Mouse (Mus musculus) B cell, adult 2 months (primary cell): ENCODE data around the gene Ppp1ca.

Experiments used
- DNase-seq, 2 experiments: peaks; one replicate each; pipeline ENCODE4 v3.0.0; 2022

Ppp1ca gene

DNA sequence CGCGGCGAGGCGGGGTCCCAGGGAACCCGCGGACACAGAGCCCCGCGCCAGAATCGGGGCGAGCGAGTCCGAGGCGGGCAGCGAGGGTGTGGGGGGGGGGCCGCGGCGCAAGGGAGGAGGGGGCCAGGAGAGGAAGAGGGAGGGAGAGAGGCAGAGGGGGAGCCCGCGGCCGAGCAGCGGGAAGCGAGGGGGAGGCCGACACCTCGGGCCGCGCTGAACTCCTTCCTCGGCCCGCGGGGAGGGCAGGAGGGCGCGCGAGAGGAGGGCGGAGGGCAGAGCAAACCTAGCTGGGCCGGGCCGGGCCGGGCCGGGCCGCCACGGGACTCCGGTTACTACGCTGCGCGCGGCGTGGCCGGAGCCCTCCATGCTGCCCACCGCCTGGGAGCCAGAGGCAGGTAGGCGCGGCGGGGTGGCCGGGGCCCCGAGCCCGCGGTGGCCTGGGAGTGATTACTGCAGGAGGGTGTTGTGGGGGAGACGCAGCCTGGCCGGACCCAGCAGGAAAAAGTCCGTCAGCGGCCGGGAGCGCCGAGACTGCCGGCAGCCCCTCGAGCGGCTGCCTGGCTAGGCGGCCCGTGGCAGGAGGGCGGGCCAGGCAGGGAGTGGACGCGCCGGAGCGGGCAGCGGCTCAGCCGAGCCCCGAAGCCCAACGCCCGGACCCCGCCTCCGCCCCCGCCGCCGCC lies 23.0 kb downstream of the Ppp1ca start:
- DNase-seq, result peak in 1 of 2 experiments; percentile 48

DNA sequence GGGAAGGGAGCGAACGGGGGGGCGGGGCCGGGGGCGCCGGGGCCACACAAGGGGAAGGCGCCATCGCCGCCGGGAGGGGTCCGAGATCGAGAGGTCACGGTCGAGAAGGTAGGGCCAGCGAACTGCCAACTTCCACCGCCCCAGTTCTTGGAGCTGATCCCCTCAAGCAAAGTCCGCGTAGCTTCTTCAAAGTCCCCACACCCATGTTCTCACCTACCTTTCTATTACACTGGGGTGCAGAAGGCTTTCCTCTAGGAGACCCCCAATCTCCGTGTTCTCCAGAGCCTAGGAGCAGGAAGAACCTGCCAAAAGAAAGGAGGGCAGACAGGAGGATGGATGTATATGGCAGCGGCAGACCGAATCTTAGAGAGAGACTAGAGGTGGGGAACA lies 23.6 kb downstream of the Ppp1ca start:
- DNase-seq, result no peak

DNA sequence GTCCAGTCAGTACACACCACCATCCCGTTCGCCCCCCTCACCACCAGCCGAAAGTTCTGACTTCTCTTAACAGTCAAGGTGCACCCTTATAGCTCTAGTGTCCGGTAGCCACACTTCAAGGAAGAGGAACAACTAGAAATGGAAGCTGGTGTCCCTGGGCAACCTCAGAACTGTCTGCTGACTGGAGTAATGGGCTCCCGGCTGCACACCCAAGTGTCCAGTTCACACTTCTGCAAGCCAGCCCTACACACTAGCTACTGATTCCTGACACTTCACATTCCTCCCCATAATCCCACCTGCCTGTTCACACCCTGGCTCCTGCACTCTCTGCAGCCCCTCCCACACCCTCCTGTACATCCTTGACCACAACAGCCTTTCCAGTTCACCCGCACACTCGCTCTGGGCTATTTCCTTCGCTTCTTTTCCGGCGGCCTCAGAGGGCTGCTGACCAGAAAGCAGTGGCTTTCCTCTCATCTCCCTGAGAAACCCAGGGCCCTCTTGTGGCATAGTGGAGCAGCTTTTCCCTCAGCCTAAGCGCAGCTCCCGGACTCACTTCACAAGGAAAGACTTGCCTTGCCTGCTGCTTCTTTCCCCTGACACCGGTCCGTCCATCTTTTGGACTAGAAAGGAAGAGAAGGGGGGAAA lies 24.3 kb downstream of the Ppp1ca start:
- DNase-seq, result peak in 1 of 2 experiments; percentile 33

DNA sequence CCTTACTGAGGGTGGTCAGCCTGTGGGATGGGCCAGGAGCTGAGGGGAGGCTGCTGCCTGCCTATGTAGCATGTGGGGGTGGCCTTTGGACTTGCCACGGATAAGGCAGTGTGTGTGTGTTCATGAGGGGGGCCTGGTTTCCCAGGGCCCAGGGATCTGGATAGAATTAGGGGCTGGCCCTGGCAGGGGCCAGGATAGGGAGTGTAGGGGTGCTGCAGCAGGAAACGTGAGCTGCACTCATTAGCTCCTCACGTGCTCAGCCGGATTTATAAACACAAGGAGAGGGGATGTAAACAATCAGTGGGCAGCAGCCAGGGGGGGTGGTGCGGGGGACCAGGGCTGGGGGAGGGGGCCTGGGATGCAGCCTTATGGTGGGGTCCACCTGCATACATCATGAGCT lies 25.3 kb downstream of the Ppp1ca start:
- no peak for DNase-seq

DNA sequence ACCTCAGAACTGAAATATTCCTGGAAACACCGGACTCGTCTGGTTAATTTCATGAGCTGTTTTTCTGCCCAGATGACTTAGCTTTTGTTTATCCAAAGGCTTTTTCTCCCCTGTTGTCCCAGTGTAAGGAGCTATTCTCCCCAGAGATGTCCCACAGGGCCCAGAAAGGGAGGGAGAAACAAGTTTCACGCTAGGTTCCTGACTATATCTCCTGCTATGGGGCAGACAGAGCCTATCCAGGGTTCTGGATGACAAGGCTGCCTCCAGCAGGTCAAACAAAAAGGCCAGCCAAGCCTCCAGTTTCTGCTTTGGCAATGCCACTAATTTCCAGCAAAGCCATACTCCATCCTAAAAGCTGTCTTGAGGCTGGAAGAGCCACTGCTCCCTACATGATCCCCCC lies 26.0 kb downstream of the Ppp1ca start:
- no peak for DNase-seq

DNA sequence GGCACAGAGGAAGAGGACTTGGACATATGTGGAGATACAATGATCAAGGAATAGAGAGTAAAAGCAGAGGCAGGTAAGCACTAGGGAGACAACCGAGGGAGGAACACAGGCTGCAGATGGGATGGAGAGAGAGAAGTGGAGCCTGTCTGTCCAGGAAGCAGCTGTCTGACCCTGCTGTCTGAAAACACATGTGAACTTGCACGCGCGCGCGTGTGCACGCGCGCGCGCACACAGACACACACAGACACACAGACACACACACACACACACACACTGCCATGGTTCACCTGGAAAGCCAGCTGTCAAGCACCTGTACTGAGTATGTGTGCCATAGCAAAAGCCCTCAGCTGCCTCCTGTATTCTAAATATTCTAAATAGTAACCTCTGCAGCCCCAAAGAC lies 26.4 kb downstream of the Ppp1ca start:
- no peak for DNase-seq

DNA sequence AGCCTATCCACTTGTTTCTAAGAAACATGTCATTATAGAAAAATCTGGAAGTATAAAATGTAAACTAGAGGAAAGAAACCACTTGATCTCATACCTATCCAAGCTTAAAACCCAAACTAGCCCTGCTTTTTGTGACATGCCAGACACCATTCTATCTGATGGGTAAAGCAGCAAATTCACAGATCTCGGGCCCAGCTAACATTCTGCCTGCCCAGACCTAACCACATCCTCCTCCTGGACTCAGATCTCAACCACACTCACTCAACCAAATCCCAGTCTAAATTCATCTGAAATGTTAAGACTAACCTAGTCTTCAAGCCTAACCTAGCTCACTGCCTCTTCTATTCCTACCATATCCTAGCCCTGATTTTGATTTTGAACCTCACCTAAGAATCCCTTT lies 26.9 kb downstream of the Ppp1ca start:
- DNase-seq, result peak in 1 of 2 experiments; percentile 53

DNA sequence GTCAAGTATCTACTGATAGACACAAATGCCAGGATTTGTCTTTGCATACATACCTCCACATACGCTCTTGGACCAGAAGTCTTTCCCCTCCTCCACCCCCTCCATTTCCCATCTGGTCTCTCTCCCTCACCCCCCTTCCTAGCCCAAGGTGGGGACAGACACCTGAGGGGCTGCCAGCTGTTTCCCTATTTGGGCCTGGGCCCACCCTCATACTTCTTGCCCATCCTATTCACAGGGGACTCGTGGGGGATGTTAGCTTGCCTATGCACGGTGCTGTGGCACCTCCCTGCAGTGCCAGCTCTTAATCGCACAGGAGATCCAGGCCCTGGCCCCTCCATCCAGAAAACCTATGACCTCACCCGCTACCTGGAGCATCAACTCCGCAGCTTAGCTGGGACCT lies 28.1 kb downstream of the Ppp1ca start:
- no peak for DNase-seq

DNA sequence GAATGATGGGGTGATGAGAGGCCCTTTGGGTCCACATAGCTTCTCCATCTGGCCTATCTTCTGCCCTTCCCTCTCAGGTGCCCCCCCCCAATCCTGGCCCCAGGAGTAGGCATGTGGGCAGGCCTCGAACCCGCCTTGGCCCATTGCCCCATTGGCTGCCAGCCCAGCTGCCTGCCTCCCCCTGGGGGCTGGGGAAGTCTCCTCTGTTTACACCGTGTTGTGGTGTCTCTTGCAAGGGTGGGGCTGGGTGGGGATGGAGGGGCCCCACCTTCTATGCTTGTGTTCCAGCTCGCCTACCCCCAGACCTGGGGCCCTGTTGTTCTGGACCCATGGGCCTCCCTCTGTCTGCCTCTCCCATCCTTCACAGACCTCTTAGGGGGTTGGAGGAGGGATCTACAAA lies 28.6 kb downstream of the Ppp1ca start:
- DNase-seq, result peak in 1 of 2 experiments; percentile 35

DNA sequence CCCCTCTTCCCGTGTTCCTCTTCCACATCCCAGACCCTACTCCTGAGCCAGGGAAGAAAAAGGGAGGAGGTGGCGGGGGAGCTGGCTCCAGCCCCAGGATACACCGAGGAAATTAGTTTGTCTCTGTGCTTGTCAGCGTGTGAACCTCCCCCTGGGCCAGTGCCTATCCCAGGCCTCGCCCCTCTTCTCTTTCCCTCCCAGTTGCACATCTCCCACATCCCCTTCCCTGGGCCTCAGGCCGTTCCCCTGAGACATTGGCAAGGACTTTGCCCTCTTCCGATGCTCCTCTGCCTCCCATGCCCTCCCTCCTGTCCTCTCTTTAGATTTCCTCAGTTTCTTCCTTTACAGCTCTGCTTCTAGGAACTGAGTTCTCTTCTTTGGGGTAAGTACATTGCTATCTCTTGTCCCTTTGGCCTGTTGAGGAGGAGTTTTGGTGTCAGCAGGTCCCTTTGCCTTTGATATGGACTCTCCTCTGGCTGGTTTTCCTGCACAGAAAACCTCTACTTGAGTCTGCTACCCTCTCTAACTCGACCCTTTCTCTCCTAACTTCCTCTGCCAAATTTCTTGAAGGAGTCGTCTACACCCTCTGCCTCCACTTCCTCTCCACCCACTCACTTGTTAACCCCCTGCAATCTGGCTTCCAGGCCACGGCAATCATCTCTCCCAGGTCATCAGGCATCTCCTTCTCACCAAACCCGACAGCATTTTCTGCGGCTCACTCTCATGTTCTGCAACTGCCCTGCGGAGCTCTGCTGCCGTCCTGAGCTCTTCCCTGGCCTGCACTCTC lies 29.3 kb downstream of the Ppp1ca start:
- DNase-seq, result peak in 1 of 2 experiments; percentile 46

DNA sequence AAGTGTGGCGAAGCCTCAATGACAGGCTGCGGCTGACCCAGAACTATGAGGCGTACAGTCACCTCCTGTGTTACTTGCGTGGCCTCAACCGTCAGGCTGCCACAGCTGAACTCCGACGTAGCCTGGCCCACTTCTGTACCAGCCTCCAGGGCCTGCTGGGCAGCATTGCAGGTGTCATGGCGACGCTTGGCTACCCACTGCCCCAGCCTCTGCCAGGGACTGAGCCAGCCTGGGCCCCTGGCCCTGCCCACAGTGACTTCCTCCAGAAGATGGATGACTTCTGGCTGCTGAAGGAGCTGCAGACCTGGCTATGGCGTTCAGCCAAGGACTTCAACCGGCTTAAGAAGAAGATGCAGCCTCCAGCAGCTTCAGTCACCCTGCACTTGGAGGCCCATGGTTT lies 30.3 kb downstream of the Ppp1ca start:
- peak; percentile 37 to 42 for DNase-seq

DNA sequence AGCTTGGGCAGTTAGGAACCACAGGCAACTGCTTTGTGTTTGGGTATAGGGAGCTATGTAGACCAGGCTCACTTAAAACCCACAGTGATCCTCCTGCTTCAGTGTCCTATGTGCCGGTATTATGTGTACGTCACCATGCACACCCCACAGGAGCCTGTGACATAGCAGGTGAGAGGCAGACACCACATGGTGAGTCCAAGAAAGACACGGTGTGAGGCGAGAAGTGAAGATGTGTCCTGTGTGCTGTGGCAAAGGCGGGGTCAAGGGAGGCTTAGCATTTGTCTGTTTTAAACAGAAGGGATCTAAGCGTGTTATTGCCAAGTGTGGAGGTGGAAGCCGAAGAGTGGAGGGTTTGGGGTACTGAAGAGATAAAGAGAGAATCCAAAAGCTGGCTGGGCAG lies 34.9 kb downstream of the Ppp1ca start:
- DNase-seq, result peak; percentile 55 to 63

DNA sequence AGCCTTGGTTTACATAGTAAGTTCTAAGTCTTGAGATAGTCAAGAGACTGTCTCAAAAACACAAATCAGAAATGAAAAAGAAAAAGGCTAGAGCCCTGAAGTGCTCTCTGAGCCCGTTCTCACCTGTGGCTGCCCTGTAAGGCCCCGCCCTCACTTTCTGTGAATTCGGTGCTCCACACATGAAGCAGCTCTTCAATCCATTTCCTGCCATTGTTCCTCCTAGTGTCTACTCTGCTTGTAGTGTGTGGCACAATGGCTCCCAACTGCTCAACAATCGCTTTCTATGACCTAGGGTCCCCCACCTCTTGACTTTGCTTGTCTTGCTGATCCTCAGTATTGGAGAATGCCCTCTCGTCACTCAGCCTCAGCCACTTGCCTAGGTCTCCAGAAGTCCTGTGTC lies 35.6 kb downstream of the Ppp1ca start:
- DNase-seq, result peak in 1 of 2 experiments; percentile 31

DNA sequence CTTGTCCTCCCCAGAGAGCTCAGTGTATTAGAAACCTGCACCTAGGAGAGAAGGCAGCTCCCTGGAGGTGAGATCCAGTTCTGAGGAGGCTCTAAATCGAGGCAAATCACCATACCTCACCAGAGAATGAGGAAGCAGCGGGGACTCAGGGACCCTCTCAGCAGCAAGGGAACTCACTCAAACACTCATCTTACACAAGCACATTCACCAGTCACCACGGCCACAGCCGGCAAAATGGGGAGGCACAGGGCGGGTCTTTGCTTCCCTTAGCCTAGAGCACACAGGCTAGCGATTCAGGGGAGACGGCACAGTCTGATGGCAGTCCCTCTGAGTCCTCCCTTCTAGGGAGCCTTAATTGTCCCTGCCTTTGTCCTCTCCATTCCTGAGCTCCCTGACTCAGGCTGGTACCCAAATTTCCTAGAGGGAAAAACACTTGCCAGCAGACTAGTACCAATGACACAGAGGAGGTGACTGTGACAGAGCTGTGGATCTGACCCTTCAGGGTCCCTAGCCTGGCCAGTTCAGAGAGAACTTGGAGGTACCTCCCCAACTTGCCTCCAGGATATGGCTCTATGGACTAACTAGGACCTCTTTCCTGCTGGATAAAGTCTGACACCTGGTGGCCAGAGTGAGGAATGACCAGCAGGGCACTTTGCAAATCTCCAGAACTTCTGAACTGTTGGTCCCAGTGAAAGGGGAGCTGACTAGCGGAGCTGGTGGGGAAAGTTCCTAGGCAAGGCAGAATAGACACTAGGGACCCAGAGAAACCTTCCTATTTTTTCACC lies 36.2 kb downstream of the Ppp1ca start:
- peak; percentile 78 to 79 for DNase-seq

DNA sequence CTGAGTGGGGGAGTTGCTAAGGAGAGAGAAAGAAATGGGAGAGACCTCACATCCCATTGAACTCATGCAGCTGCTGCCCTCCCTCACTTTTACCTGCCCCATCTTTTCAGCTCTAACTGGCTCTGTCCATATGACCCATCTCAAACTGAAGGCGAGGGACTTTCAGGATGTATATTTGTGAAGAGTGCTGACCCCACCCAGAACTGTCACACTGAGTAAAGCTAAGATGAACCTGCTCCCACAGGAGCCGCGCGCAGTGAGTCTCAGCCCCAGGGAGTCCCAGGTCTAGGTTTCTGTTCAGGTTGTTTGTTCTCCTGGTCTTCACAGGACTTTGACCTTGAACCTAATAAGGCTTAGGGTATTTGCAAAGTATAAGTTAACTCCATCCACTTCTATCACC lies 37.0 kb downstream of the Ppp1ca start:
- DNase-seq, result no peak

DNA sequence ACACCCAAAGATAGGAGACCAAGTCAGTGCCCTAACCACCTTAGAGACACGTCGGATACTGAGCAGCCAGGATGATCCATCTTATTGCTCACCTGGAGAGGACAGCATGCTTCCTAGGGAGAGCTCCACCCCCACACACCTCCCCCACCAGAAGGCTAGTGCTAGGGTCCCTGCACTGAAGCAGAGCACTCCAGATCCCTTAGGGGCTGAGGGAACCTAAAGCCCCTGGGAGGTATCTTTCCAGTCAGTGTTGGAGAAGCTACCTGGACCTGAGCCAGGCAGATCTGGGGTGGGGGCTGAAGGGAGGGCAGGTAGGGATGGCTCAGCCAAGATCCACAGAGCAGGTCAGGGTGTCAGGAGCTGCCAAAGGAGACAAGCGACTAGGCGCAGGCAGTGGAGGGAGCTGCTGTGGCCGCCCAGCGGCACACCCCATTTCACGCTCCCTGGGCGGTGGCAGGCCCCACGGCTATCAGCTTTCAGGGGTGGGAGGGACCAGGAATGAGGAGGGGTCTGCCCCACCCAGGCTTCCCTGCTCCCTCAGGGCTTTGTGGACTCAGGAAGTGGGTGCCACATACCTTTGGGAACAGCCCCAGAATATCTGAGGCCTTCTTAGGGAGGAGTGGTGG lies 37.7 kb downstream of the Ppp1ca start:
- DNase-seq, result no peak

DNA sequence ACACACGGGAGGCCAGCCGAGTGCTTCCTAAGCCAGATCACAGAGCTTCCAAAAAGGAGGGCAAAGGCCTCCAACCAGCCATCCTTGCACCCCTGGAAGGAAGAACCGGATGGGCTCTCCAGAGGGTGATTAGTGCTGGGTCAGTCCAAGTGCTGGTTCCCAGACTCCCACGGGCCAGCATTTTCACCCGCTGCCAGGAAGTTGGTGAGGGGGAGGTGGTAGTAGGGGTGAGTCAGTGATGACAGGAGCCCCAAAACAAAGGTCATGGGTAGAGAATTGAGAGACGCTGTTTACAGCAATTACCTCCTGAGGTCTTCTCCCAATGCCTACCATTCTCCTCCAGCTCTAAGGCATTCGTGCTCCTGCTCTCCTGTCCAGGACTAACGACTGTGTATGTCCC lies 38.5 kb downstream of the Ppp1ca start:
- DNase-seq, result peak; percentile 36 to 43

DNA sequence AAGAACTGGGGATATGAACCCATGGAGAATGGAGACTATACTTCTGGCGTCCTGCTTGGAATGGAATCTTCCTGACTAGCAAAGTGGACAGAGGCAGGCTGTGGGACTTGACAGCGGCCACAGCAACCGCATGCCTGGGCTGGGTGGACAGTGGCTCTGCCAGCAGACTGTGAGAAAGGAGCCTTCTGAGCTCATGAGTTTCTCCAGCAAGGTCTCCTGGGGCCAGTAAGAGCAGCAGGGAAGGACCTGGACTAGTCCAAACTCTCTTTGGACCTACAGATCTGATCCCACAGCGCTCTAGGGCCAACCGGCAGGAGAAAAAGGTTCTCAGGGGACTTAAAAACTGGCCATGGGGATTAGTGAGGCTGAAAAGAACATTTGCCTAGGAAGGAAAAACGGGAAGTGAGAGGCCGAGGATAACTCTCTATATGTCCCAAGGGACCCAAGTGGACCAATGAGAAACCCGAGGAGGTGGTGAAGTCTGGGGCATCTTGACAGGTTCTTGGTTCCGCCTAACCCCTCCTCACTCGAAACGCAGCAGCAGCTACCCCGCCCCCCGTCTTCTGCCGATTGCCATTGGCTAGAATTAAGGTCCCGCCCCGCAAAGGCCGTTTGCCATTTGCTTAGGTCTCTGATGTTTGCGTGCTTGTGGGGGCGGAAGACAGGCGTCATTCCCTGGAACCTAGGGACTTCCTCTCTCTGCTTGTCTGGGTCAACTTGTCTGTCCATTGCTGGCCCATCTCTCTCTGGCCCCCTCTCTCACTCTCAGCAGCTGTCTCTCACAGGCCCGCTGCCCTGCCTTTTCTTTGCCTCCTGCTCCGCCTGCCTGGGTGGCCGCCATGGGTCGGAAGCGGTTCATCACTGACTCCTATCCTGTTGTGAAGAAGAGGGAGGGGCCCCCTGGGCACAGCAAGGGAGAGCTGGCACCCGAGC lies 39.7 kb downstream of the Ppp1ca start, which contains the start of gene Pold4:
Gene Pold4 (plus strand): TSS at position 647 of the 933 bp plus-strand sequence.
- DNase-seq, result peak; percentile 97 to 98

DNA sequence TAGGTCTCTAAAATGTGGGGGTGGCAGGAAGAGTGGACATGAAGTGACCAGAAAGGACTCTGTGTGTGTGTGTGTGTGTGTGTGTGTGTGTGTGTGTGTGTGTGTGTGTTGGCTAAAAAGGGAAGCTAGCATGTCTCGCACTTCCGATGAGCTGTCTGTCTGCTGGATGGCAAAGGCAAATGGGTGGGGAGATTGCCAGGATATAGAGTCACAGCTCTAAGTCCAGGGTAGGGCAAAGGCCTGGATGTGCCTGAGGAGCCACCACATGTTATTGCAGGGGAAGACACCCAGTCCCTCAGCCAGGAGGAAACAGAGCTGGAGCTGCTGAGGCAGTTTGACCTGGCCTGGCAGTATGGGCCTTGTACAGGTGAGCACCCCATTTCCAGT lies 40.3 kb downstream of the Ppp1ca start:
- DNase-seq, result no peak

DNA sequence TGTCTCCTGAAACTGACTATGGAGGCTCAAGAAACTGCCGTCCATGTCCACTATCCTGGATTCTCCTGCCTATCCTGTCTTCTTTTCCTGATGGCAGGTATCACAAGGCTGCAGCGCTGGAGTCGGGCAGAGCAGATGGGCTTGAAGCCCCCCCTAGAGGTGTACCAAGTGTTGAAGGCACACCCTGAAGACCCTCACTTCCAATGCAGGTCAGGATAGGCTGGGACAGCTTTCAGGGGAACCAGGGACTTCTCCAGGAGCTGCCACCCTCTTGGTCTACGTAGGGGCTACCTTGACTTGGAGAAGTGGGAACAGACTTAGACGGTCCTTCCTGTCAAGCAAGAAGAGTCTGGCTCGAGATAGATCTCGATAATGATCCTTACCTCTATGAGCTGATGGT lies 40.8 kb downstream of the Ppp1ca start:
- no peak for DNase-seq

DNA sequence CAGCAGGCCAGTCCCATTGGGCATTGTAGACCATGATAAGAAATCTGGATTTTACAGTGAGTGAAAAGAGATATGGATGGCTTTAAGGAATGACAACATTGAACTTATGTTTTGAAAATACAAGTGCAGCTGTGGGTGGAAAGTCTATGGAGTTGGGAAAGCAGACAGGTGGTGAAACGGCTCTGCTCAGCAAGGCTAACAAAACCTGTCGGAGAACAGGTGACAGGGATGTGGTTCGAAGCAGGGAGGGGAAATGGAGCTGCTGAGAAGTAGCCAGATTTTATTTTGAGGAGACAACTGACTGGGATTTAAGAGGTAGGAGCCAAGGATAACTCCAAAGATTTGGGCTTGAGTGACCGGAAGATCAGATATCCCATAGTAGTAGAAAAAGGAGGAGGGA lies 42.7 kb downstream of the Ppp1ca start:
- DNase-seq, result no peak
